Mouse (Mus musculus): ENCODE measurements at regions not wholly inside any gene's neighbourhood (a gene's known extent, or its start where the extent isn't known, plus 50 kb on each side); places are given as distances from the start of the nearest gene placed in this dataset.
"Not testable (repeated sequence)": the region's sequence is repeated elsewhere in the genome, so short reads cannot be mapped to it uniquely, and the experiment has no call there.

DNA sequence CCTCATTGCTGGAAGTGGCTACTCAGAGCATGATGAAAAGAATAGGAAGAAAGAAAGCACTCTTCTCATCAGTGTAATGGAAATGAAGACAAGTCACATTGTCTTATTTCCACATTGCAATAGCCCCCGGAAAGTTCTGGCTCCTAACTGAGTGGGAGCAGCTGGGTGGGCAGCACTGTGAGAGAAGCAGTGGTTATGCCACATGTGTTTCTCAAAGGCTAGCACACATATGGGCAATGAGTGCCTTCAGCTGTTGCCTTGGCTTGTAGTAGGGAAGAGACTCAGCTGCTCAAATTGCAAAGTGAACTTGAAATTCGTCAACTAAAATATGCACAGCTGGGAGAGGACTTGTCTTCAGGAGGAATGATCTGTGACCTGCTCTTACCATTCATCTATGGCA is 190.5 kb upstream of the Myo3a start:
- dilution Hi-C loops (cut with MboI; ENCODE audit: extremely low pct_ligation_motif_present, extremely low pct_unique_long_range_greater_than_20kb, low sequenced_read_pairs) (no loop called here), in situ Hi-C loops (cut with MboI; ENCODE audit: low pct_ligation_motif_present, low pct_unique_long_range_greater_than_20kb, low sequenced_read_pairs) (no loop called here)
- Histone ChIP-seq H3K9me3 (replicated peaks; ENCODE audit: low read length) (no peaks in the 10 kb centered on the region), H3K4me2 (ENCODE audit: insufficient read depth, low read depth, poor library complexity, severe bottlenecking) (no peak overlapping the region), H3K36me3 (replicated peaks in 1 of 2; ENCODE audit: control insufficient read depth in 1 of 2, insufficient read depth in 1 of 2, low read length in 1 of 2) (no peaks in the 10 kb centered on the region), H3K4me1 (ENCODE audit: control insufficient read depth in 1 of 2, insufficient read depth in 2 of 2) (no peaks in the 10 kb centered on the region), H3K4me3 (replicated peaks in 1 of 3; ENCODE audit: low read depth in 2 of 3, low read length in 2 of 3, poor library complexity in 1 of 3) (no peak overlapping the region), H3K27ac (ENCODE audit: insufficient read depth, low read depth) (no peak overlapping the region), H3K9ac (ENCODE audit: insufficient read depth, low read depth) (no peak overlapping the region), H3K79me2 (replicated peaks; ENCODE audit: control insufficient read depth, extremely low read depth, insufficient read depth, poor library complexity, severe bottlenecking) (no peaks in the 10 kb centered on the region), H3K27me3 (replicated peaks) (no peaks in the 10 kb centered on the region)
- DNase-seq (ENCODE audit: extremely low read depth): no peak
- TF ChIP-seq SMC3 (IDR thresholded peaks at IDR 0.05; ENCODE audit: low read depth, low read length) (no peak), ZMIZ1 (IDR thresholded peaks at IDR 0.05; ENCODE audit: low read depth, low read length) (no peak), E2F4 (IDR thresholded peaks at IDR 0.05; ENCODE audit: insufficient replicate concordance, low read depth, low read length) (no peak), HCFC1 (IDR thresholded peaks at IDR 0.05; ENCODE audit: low read depth, low read length) (no peak), EP300 (IDR thresholded peaks at IDR 0.05; ENCODE audit: low read length) (no peak), JUN (IDR thresholded peaks at IDR 0.05; ENCODE audit: insufficient read depth, low read depth, low read length) (no peak)

DNA sequence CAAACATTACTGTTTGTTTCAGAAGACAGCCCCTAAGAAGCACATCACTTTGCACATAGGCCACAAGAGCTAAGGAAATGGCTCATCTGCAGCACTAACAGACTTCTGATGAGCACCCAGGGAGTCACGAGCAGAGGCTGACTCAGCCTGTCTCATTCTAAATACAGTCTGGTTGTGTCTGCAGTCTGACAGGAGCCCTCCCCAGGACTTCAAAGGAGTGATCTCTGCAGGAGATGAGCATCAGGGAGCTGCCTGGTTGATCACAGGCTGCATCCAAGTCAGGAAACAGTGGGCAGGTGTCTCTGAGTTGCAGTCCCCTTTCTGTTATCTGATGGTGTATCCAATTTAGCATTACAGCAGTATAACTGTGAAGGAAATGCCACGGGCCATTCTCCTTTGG is 188.5 kb upstream of the Myo3a start:
- DNase-seq (ENCODE audit: extremely low read depth): no peak
- Histone ChIP-seq H3K4me2 (ENCODE audit: insufficient read depth, low read depth, poor library complexity, severe bottlenecking) (no peak overlapping the region), H3K4me3 (replicated peaks in 1 of 3; ENCODE audit: low read depth in 2 of 3, low read length in 2 of 3, poor library complexity in 1 of 3) (no peak overlapping the region), H3K9me3 (replicated peaks; ENCODE audit: low read length) (no peaks in the 10 kb centered on the region), H3K36me3 (replicated peaks in 1 of 2; ENCODE audit: control insufficient read depth in 1 of 2, insufficient read depth in 1 of 2, low read length in 1 of 2) (no peaks in the 10 kb centered on the region), H3K79me2 (replicated peaks; ENCODE audit: control insufficient read depth, extremely low read depth, insufficient read depth, poor library complexity, severe bottlenecking) (no peaks in the 10 kb centered on the region), H3K27ac (ENCODE audit: insufficient read depth, low read depth) (no peak overlapping the region), H3K9ac (ENCODE audit: insufficient read depth, low read depth) (no peak overlapping the region), H3K4me1 (ENCODE audit: control insufficient read depth in 1 of 2, insufficient read depth in 2 of 2) (no peaks in the 10 kb centered on the region), H3K27me3 (replicated peaks) (no peaks in the 10 kb centered on the region)
- in situ Hi-C loops (cut with MboI; ENCODE audit: low pct_ligation_motif_present, low pct_unique_long_range_greater_than_20kb, low sequenced_read_pairs): no loop called here
- dilution Hi-C loops (cut with MboI; ENCODE audit: extremely low pct_ligation_motif_present, extremely low pct_unique_long_range_greater_than_20kb, low sequenced_read_pairs): no loop called here
- TF ChIP-seq ELF1 (IDR thresholded peaks at IDR 0.05; ENCODE audit: low read depth, low read length) (no peak), E2F4 (IDR thresholded peaks at IDR 0.05; ENCODE audit: insufficient replicate concordance, low read depth, low read length) (no peak), ZKSCAN1 (IDR thresholded peaks at IDR 0.05; ENCODE audit: borderline replicate concordance, low read depth, low read length) (no peak), JUND (conservative IDR thresholded peaks at IDR 0.05; ENCODE audit: low read depth, low read length) (no peak), MAZ (IDR thresholded peaks at IDR 0.05; ENCODE audit: low read depth, low read length) (no peak)

DNA sequence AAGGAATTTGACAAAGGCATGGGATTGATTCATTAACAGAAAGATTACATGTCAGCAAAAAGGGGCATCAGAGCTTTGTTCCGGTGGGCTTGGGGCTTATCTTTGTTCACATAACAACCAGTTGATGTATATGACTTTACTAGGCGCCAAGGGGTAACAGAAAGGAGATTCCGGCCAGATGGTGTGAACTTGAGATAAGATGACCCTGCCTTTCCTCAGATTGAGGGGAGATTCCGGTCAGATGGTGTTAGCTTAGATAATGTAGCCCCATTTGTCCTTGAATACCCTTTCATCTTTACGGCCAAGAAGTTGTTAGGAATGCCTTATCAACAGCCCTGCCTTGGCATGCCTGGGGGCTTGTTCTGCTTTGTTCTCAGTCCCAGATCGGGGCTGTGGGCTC is 183.4 kb upstream of the Myo3a start:
- DNase-seq (ENCODE audit: extremely low read depth); H3K9me3 ChIP-seq (replicated peaks; ENCODE audit: low read length); H3K79me2 ChIP-seq (replicated peaks; ENCODE audit: control insufficient read depth, extremely low read depth, insufficient read depth, poor library complexity, severe bottlenecking); H3K27ac ChIP-seq (ENCODE audit: insufficient read depth, low read depth); H3K9ac ChIP-seq (ENCODE audit: insufficient read depth, low read depth); H3K36me3 ChIP-seq (replicated peaks in 1 of 2; ENCODE audit: control insufficient read depth in 1 of 2, insufficient read depth in 1 of 2, low read length in 1 of 2); H3K4me1 ChIP-seq (ENCODE audit: control insufficient read depth in 1 of 2, insufficient read depth in 2 of 2); H3K4me3 ChIP-seq (replicated peaks in 1 of 3; ENCODE audit: low read depth in 2 of 3, low read length in 2 of 3, poor library complexity in 1 of 3); dilution Hi-C loops (cut with MboI; ENCODE audit: extremely low pct_ligation_motif_present, extremely low pct_unique_long_range_greater_than_20kb, low sequenced_read_pairs); H3K27me3 ChIP-seq (replicated peaks); H3K4me2 ChIP-seq (ENCODE audit: insufficient read depth, low read depth, poor library complexity, severe bottlenecking); in situ Hi-C loops (cut with MboI; ENCODE audit: low pct_ligation_motif_present, low pct_unique_long_range_greater_than_20kb, low sequenced_read_pairs): not testable (repeated sequence)
